Mouse (Mus musculus) megakaryocyte, embryonic 14.5 days (primary cell): ENCODE measurements at regions not wholly inside any gene's neighbourhood (a gene's known extent, or its start where the extent isn't known, plus 50 kb on each side); places are given as distances from the start of the nearest gene placed in this dataset.

Experiments used
- FLI1 ChIP-seq: IDR thresholded peaks from 2 replicates; pipeline ENCODE4 v1.6.1; 2012; ENCODE audit warnings: low read length, inconsistent platforms, mixed read lengths
- GATA1 ChIP-seq: IDR thresholded peaks from 3 replicates; pipeline ENCODE4 v1.6.1; 2012; ENCODE audit warnings: mixed read lengths, low read length, inconsistent platforms, borderline replicate concordance

DNA sequence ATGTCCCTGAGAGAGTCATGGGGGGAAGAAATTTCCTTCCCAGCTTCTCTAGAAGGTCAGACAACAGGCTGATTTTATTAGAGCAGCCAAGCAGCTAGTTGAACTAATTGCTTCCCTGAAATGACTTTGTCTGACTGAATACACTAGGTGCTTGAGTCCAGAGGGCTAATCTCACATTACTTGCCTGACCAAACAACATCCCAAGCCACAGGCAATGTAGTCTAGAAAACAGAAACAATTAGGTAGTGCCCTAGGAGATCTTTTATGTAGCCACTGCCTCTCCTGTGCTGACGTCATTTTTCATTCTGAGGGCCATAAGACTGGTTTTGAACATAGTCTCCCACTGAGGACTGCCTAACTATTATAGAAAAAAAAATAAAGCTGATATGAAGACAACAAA lies 159.1 kb upstream of the 4931417E11Rik start:
- no peak for TF ChIP-seq GATA1
- no peak for TF ChIP-seq FLI1
